Mouse (Mus musculus) megakaryocyte, embryonic 14.5 days (primary cell): ENCODE results near the gene Nlrp4f. TPM values are rescaled to one million over a fixed set of nuclear protein-coding genes. Genes with fewer than 3 reads are reported as not detected.

Experiments used
- H3K27me3 ChIP-seq: replicated peaks from 2 replicates; pipeline ENCODE3; 2012; ENCODE audit warnings: inconsistent platforms
- H3K36me3 ChIP-seq: replicated peaks from 2 replicates; pipeline ENCODE3; 2012; ENCODE audit warnings: low read length, inconsistent platforms, mixed read lengths
- H3K4me1 ChIP-seq: 2 replicates; pipeline ENCODE4 v1.6.1; 2012; ENCODE audit warnings: inconsistent platforms
- H3K4me3 ChIP-seq: replicated peaks from 2 replicates; pipeline ENCODE3; 2012; ENCODE audit warnings: moderate library complexity, mild to moderate bottlenecking, inconsistent platforms
- H3K9me3 ChIP-seq: 2 replicates; pipeline ENCODE4 v1.6.1; 2012; ENCODE audit warnings: inconsistent platforms
- FLI1 ChIP-seq: IDR thresholded peaks from 2 replicates; pipeline ENCODE4 v1.6.1; 2012; ENCODE audit warnings: low read length, inconsistent platforms, mixed read lengths
- GATA1 ChIP-seq: IDR thresholded peaks from 3 replicates; pipeline ENCODE4 v1.6.1; 2012; ENCODE audit warnings: mixed read lengths, low read length, inconsistent platforms, borderline replicate concordance
- polyA plus RNA-seq: library from polyadenylated mRNA; stranded (reverse); fragments of >175 nt; gene quantifications from 2 replicates; pipeline ENCODE4 v1.2.3, GENCODE M21; 2012; ENCODE audit warnings: low replicate concordance; ENCODE audit not compliant: insufficient read depth

Nlrp4f gene
- polyA plus RNA-seq, 1 experiment: not detected

DNA sequence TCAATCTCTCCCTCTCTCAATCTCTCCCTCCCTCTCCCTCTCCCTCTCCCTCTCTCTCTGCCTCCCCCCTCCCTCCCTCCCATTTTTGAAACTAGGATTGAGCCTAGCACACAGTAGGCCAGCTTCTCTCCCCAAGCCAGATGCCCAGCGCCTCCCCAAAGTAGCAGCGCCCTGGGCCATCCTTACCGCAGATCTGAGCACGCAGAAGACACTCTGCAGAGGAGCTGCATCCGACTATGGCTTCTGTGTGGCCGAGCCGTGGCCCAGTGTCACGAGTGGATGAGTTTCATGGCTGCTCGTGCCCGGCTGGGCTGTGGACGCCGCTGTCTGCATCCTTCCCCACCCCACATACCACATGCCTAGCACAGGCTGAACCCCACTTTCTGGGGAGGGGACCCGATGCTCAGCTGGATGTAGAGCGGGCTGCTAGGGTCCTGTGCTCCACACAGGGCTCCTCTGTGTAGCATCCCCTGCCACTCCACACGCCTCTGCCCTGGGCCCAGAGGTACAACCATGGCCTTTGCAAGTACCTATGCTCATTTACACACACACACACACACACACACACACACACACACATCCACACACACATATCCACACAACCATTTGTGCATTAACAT, 29.2 kb downstream of the Nlrp4f start:
- peaks cover 12% of the 10 kb centered on the region for H3K4me1 ChIP-seq
- TF ChIP-seq GATA1: no peak
- no peak for TF ChIP-seq FLI1
- H3K27me3 ChIP-seq: peaks cover 6% of the 10 kb centered on the region
- no peaks in the 10 kb centered on the region for H3K36me3 ChIP-seq
- H3K9me3 ChIP-seq: no peaks in the 10 kb centered on the region
- H3K4me3 ChIP-seq: peak overlapping the region; percentile 91

DNA sequence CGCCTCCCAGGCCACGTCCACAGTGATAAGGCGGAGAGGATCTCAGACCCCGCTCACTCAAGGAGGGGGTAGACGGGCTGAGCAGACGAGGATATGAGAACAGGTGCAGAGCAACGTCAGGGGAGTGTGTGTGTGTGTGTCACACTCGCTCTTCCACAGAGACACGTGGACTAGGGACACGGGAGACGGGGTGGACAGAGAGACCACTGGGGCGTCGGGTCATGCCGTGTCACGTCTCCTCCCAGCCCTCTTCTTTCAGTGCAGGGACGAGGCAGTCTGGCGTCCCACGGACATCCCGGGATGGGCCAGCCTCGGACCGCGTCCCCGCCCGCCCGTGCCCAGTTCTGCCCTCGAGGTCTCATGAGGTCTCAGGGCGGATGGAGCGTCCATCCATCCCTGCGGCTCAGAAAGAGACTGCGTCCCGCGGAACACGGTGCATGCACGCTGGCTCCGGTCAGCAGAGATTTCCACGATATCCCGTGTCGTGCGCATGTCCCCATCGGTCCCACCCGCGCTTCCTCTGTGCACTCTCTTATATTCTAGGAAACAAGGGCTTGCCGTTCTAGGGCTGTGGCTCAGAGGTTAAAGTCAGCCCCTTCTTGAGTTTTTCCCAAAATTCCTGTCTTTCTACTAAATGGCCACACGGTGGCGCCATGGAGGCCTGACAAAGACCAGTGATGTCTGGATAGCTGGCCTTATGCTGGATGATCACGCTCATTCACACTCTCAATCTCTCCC, 29.9 kb downstream of the Nlrp4f start:
- Histone ChIP-seq H3K4me3 (peak overlapping the region; percentile 91), H3K4me1 (peaks cover 12% of the 10 kb centered on the region), H3K9me3 (no peaks in the 10 kb centered on the region), H3K27me3 (peaks cover 6% of the 10 kb centered on the region), H3K36me3 (no peaks in the 10 kb centered on the region)
- no peak for TF ChIP-seq FLI1
- TF ChIP-seq GATA1: no peak

DNA sequence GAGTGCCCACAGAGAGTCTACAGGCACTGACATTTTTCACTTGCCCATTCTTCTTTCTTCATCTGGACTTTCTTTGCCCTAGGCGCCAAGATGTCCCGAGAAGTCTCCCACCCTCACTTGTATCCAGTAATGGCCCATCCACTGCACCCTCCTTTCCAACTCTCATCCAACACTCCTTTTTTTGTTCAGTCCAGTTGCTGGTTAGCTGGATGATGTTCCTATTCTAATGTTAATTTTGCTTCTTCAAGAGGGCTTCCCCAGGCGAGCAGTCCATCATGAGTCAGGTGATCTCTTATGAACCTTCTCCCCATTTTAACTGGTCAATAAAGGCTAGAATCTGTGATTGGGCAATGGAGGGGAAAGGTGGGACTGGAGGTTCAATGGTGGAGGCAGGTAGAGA, 31.7 kb downstream of the Nlrp4f start:
- Histone ChIP-seq H3K27me3 (peaks cover 6% of the 10 kb centered on the region), H3K36me3 (no peaks in the 10 kb centered on the region), H3K4me1 (peaks cover 12% of the 10 kb centered on the region), H3K4me3 (no peak overlapping the region), H3K9me3 (no peaks in the 10 kb centered on the region)
- TF ChIP-seq FLI1: no peak
- no peak for TF ChIP-seq GATA1

DNA sequence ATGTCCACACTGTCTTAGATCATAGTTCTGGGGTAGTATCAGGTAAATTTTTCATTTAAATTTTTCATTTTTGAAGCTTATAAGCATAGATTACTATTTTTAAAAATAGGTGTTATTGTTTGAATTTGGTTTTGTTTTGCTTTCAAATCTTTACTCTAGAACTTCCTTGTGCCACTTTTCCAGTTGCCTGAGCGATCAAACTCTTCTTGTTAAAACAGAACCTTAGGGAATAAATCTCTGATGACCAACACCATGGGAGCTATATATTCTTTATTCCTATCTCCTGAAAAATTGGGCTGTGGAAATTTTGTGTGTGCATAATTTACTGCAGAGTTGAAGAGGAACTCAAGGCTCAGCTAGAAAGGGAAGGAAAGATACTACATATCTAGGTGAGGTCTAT, 55.8 kb downstream of the Nlrp4f start, which contains the start of gene Olfr466:
Gene Olfr466, plus strand, starts transcription at position 301 of the 400 bp plus-strand sequence.
- H3K36me3 ChIP-seq: no peaks in the 10 kb centered on the region
- H3K27me3 ChIP-seq: no peaks in the 10 kb centered on the region
- no peaks in the 10 kb centered on the region for H3K4me1 ChIP-seq
- no peak within 1 kb of the TSS for H3K4me3 ChIP-seq
- peaks cover 4% of the 10 kb centered on the region; the same call in 1 of the 2 replicates for H3K9me3 ChIP-seq
- no peak for TF ChIP-seq FLI1
- TF ChIP-seq GATA1: no peak

DNA sequence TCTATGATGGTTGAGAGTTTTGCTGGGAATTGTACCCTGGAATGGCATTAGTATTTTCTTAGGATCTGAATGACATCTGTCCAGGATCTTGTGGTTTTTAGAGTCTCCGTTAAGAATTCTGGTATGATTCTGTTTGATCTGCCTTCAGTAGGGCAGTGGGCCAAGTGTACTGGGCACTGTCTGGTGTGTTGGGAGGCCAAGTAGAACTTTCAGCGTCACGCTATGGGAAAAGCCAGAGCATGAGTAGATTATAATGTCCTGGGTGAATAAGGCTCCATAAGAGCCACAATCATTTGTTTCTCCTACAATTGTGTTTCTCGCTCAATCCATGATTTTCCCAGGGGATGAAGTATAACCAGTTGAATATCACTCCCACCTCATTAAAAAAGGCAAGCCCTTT, 68.0 kb downstream of the Nlrp4f start, which contains the start of gene Olfr465-ps1:
Gene Olfr465-ps1, plus strand, starts transcription at position 301 of the 400 bp plus-strand sequence.
- no peak for TF ChIP-seq GATA1
- no peak for TF ChIP-seq FLI1
- Histone ChIP-seq H3K36me3 (no peaks in the 10 kb centered on the region), H3K4me1 (no peaks in the 10 kb centered on the region), H3K4me3 (no peak within 1 kb of the TSS), H3K27me3 (no peaks in the 10 kb centered on the region), H3K9me3 (peaks cover 4% of the 10 kb centered on the region; the same call in 1 of the 2 replicates)

Other genes with a start within 250 kb of the Nlrp4f start
- gene Spata31d1c, start 172.9 kb downstream of the Nlrp4f start, polyA plus RNA-seq: not detected in 2 replicates
- 0.30 TPM in 1 of 2 replicates, not detected in the other for gene Prss47, start 153.2 kb downstream of the Nlrp4f start, polyA plus RNA-seq
- gene Mfsd14b, start 93.0 kb downstream of the Nlrp4f start, polyA plus RNA-seq: 3.2 TPM in 1 of 2 replicates, not detected in the other
- 0.03 TPM in 1 of 2 replicates, not detected in the other for gene Olfr465-ps1, start 67.9 kb downstream of the Nlrp4f start, polyA plus RNA-seq
- not detected in 2 replicates for gene Olfr466, start 55.7 kb downstream of the Nlrp4f start, polyA plus RNA-seq
- 0.22 TPM in 1 of 2 replicates, not detected in the other for gene Gm10775, start 53.6 kb upstream of the Nlrp4f start, polyA plus RNA-seq
- gene Zfp369, start 72.8 kb upstream of the Nlrp4f start, polyA plus RNA-seq: 1.6 and 6.1 TPM in 2 replicates